Mouse (Mus musculus) forebrain, embryonic 14.5 days (tissue): ENCODE measurements at regions not wholly inside any gene's neighbourhood (a gene's known extent, or its start where the extent isn't known, plus 50 kb on each side); places are given as distances from the start of the nearest gene placed in this dataset.

Experiments
- ATAC-seq: fragments of 200-750 bp; cut with Nextera tagmentation; 2 replicates; pipeline ENCODE4 v1.8.0; 2017; ENCODE audit warnings: mild to moderate bottlenecking, moderate library complexity
- DNase-seq: peaks from one replicate; pipeline ENCODE4 v3.0.0-alpha.2; 2015; ENCODE audit warnings: low spot score
- H3K27ac ChIP-seq: fragments of 300-500 bp; sonication (generic); 2 replicates; pipeline ENCODE4 v1.5.1; 2014; ENCODE audit warnings: low read depth, mild to moderate bottlenecking, control low read depth, low read length, moderate library complexity
- H3K27me3 ChIP-seq: fragments of 300-500 bp; sonication (generic); replicated peaks from 2 replicates; pipeline ENCODE4 v1.6.1; 2014; ENCODE audit warnings: low read length, control low read depth, mixed read lengths; ENCODE audit not compliant: control insufficient read depth, insufficient read depth
- H3K36me3 ChIP-seq: fragments of 300-500 bp; sonication (generic); 2 replicates; pipeline ENCODE4 v1.6.1; 2014; ENCODE audit warnings: low read length, control low read depth; ENCODE audit not compliant: control insufficient read depth, insufficient read depth
- H3K4me1 ChIP-seq: fragments of 300-500 bp; sonication (generic); 2 replicates; pipeline ENCODE4 v1.6.1; 2014; ENCODE audit warnings: antibody characterized with exemption, low read length, control low read depth; ENCODE audit not compliant: control insufficient read depth, insufficient read depth
- H3K4me2 ChIP-seq: fragments of 300-500 bp; sonication (generic); 2 replicates; pipeline ENCODE4 v1.6.1; 2014; ENCODE audit warnings: mild to moderate bottlenecking, control low read depth, low read length
- H3K4me3 ChIP-seq: fragments of 300-500 bp; sonication (generic); 2 replicates; pipeline ENCODE4 v1.5.1; 2014; ENCODE audit warnings: low read depth, low read length, control low read depth
- H3K9ac ChIP-seq: fragments of 300-500 bp; sonication (generic); 2 replicates; pipeline ENCODE4 v1.6.1; 2014; ENCODE audit warnings: mild to moderate bottlenecking, low read length, control low read depth, moderate library complexity
- H3K9me3 ChIP-seq: fragments of 300-500 bp; sonication (generic); replicated peaks from 2 replicates; pipeline ENCODE4 v1.6.1; 2016; ENCODE audit warnings: low read length, control low read depth, mixed read lengths; ENCODE audit not compliant: control insufficient read depth
- WGBS: fragments of 180-500 bp; shearing (Covaris S2); extraction: QIAGEN DNeasy Blood & Tissue Kit; methylation state at CpG from one replicate; pipeline ENCODE4 v1.1.7; 2014; 5-methylcytosine and 5-hydroxymethylcytosine counted together

GRCm38 (mm10) chr1:61236511-61236910 is 258.8 kb downstream of the Icos start:
- no peaks in the 10 kb centered on the region for H3K27me3 ChIP-seq
- no peaks in the 10 kb centered on the region for H3K9me3 ChIP-seq
- no peak overlapping the region for H3K9ac ChIP-seq
- no peak overlapping the region for H3K4me3 ChIP-seq
- H3K27ac ChIP-seq, result no peak overlapping the region
- no peaks in the 10 kb centered on the region for H3K36me3 ChIP-seq
- H3K4me2 ChIP-seq, result no peak overlapping the region
- DNase-seq (peak; percentile 71), ATAC-seq (peak; percentile 46; the same call in 1 of the 2 replicates)
- WGBS, result 33% methylated on average over 2 of the region's 2 CpGs
- H3K4me1 ChIP-seq, result peaks cover 9% of the 10 kb centered on the region

- WGBS, result 91% methylated on average over 3 of the region's 3 CpGs
Measured at GRCm38 (mm10) chr1:61238668-61239067, 260.9 kb downstream of the Icos start.

DNA sequence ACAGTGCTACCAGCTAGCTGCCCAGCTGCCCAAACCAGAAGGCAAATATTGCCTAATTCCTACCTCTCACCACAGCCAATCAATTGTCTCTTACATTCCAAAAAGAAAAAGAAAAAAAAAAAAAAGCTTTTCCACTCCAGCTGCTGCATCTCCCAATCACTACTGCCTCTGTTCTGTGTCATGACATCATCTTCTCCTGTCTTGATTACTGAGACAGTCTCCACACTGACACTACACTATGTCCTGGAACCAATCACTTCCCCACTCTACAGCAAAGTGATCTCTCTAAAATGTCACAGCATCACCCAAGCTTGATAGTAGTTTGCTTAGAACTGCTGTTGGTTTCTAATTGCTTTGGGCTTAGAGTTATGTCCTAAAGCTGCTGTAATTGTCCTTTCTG is 279.8 kb downstream of the Icos start:
- H3K4me1 ChIP-seq, result no peaks in the 10 kb centered on the region
- no peak overlapping the region for H3K4me2 ChIP-seq
- H3K27me3 ChIP-seq, result no peaks in the 10 kb centered on the region; the same call in 1 of the 2 replicates
- no peaks in the 10 kb centered on the region for H3K36me3 ChIP-seq
- no peaks in the 10 kb centered on the region for H3K9me3 ChIP-seq
- no peak overlapping the region for H3K27ac ChIP-seq
- H3K4me3 ChIP-seq, result no peak overlapping the region
- H3K9ac ChIP-seq, result no peak overlapping the region
- DNase-seq, result no peak
- ATAC-seq, result no peak

More at GRCm38 (mm10) chr1:61238668-61239067, 260.9 kb downstream of the Icos start:
- Histone ChIP-seq H3K36me3 (no peaks in the 10 kb centered on the region), H3K4me3 (no peak overlapping the region), H3K27ac (no peak overlapping the region), H3K9me3 (no peaks in the 10 kb centered on the region), H3K4me1 (peaks cover 9% of the 10 kb centered on the region), H3K27me3 (no peaks in the 10 kb centered on the region), H3K9ac (no peak overlapping the region), H3K4me2 (no peak overlapping the region)
- ATAC-seq, result no peak
- DNase-seq, result no peak

GRCm38 (mm10) chr1:61263466-61263865 is 285.7 kb downstream of the Icos start:
- H3K27me3 ChIP-seq, result no peaks in the 10 kb centered on the region; the same call in 1 of the 2 replicates
- no peaks in the 10 kb centered on the region for H3K9me3 ChIP-seq
- H3K36me3 ChIP-seq, result no peaks in the 10 kb centered on the region
- H3K27ac ChIP-seq, result no peak overlapping the region
- DNase-seq (no peak), ATAC-seq (no peak)
- peaks cover 15% of the 10 kb centered on the region for H3K4me1 ChIP-seq
- H3K4me2 ChIP-seq, result no peak overlapping the region
- no peak overlapping the region for H3K9ac ChIP-seq
- 66% methylated on average over 10 of the region's 10 CpGs for WGBS
- H3K4me3 ChIP-seq, result no peak overlapping the region

DNA sequence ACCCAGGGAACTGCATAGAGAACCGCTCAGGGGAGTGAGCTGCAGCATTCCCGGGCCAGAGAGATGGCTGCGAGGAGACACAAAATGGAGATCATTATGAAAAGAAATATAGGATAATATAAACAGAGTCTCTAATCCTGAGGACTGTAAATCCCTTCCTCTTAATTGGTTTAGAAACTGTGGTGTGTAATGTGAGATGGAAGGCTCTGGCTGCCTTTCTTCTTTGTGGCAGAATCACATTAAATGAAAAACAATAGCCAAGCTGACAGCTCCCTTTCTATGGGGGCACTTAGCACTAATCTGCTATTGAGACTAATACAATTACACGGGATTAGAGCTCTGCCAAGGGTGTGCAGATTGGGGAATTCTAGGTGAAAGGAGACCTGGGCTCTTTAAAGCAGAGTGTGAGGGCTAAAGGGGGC is 288.0 kb downstream of the Icos start:
- 1% methylated on average over 4 of the region's 4 CpGs for WGBS
- peak; percentile 87 for DNase-seq
- Histone ChIP-seq H3K4me2 (0 out of 2 replicates have a peak overlapping the region, but pooled peaks have one; percentile 1), H3K9ac (no peak overlapping the region), H3K9me3 (no peaks in the 10 kb centered on the region), H3K27me3 (no peaks in the 10 kb centered on the region; the same call in 1 of the 2 replicates), H3K27ac (peak overlapping the region; percentile 22; the same call in 1 of the 2 replicates), H3K4me1 (peaks cover 15% of the 10 kb centered on the region), H3K36me3 (no peaks in the 10 kb centered on the region), H3K4me3 (no peak overlapping the region)
- peak; percentile 92 for ATAC-seq

- Histone ChIP-seq H3K27ac (0 out of 2 replicates have a peak overlapping the region, but pooled peaks have one; percentile 23), H3K9ac (no peak overlapping the region), H3K9me3 (no peaks in the 10 kb centered on the region), H3K27me3 (no peaks in the 10 kb centered on the region), H3K36me3 (no peaks in the 10 kb centered on the region), H3K4me1 (no peaks in the 10 kb centered on the region), H3K4me3 (no peak overlapping the region), H3K4me2 (no peak overlapping the region)
- DNase-seq (peak; percentile 58), ATAC-seq (peak; percentile 23; the same call in 1 of the 2 replicates)
- 67% methylated on average over 4 of the region's 4 CpGs for WGBS
Measured at GRCm38 (mm10) chr1:61273843-61274242, 296.1 kb downstream of the Icos start.

- no peak overlapping the region for H3K9ac ChIP-seq
- 73% methylated on average over 1 of the region's 1 CpGs for WGBS
- H3K9me3 ChIP-seq, result no peaks in the 10 kb centered on the region
- DNase-seq, result peak; percentile 80
- no peak overlapping the region for H3K4me2 ChIP-seq
- H3K36me3 ChIP-seq, result no peaks in the 10 kb centered on the region
- no peaks in the 10 kb centered on the region for H3K4me1 ChIP-seq
- no peak overlapping the region for H3K27ac ChIP-seq
- peak; percentile 52; the same call in 1 of the 2 replicates for ATAC-seq
- H3K4me3 ChIP-seq, result no peak overlapping the region
- H3K27me3 ChIP-seq, result no peaks in the 10 kb centered on the region
Measured at GRCm38 (mm10) chr1:61274244-61274643, 296.5 kb downstream of the Icos start.

DNA sequence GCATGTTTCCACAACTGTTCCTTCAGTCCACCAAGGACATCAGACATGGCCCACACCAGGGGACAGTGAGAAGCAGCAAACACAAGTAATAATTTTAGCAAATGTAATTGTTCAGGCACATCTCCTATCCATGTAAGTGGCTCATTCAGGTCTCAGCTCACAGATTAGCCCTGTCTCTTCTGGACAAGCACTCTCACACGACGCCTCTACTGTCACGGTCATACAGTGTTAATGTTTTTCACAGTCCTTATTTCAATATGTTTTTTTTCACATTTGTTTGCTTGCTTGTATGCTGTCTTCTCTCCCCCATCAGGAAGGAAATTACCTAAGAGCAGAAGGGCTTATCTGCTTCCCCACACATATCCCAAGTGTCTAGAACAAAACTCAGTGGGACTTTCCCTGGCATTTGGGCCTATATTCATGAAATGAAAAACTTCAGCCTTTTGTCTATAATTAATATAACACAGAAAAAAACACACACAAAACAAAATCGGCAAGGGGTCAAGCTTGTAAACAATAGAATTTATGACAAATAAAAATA is 299.5 kb downstream of the Icos start:
- DNase-seq (no peak), ATAC-seq (no peak)
- Histone ChIP-seq H3K9ac (no peak overlapping the region), H3K4me1 (no peaks in the 10 kb centered on the region), H3K36me3 (no peaks in the 10 kb centered on the region), H3K9me3 (no peaks in the 10 kb centered on the region), H3K27ac (no peak overlapping the region), H3K27me3 (no peaks in the 10 kb centered on the region), H3K4me2 (no peak overlapping the region), H3K4me3 (no peak overlapping the region)
- 87% methylated on average over 4 of the region's 4 CpGs for WGBS

DNA sequence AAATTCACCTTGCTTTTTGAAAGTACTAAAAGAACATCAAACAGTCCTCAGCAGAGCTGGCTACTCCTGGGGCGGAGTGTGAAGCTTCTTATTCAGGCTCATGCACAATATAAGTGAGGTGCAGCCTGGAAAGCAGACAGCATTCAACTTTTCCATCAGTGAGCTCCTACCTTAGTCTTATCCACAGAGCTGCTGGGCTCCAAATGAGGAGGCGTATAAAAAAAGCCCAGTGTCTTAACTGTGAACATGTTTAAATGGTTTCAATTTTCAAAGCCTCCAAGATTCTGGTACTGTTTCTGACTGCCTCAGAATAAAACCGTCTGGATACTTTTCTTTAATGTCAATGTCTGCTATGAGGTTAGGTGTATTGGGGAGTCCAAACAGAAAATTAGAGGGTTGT is 310.5 kb downstream of the Icos start:
- Histone ChIP-seq H3K9me3 (no peaks in the 10 kb centered on the region), H3K9ac (no peak overlapping the region), H3K27ac (no peak overlapping the region), H3K36me3 (no peaks in the 10 kb centered on the region), H3K4me2 (no peak overlapping the region), H3K4me3 (no peak overlapping the region), H3K27me3 (no peaks in the 10 kb centered on the region), H3K4me1 (no peaks in the 10 kb centered on the region)
- 77% methylated on average over 3 of the region's 3 CpGs for WGBS
- ATAC-seq, result no peak
- no peak for DNase-seq
